Mouse (Mus musculus) myocyte (in vitro differentiated cells): ENCODE results near the gene Matn3. TPM values are rescaled to one million over a fixed set of nuclear protein-coding genes. Genes with fewer than 3 reads are reported as not detected.

Source experiments
- H3K27me3 ChIP-seq: one replicate; pipeline ENCODE4 v1.6.1; 2011; ENCODE audit not compliant: control insufficient read depth, insufficient read depth, insufficient read length
- H3K36me3 ChIP-seq: one replicate; pipeline ENCODE4 v1.6.1; 2011; ENCODE audit not compliant: control insufficient read depth, insufficient read depth
- H3K4me2 ChIP-seq: one replicate; pipeline ENCODE4 v1.6.1; 2011; ENCODE audit warnings: low read depth, control low read depth
- H3K4me3 ChIP-seq: one replicate; pipeline ENCODE4 v1.5.1; 2011; ENCODE audit warnings: mild to moderate bottlenecking, control low read depth, moderate library complexity
- H3K79me2 ChIP-seq: one replicate; pipeline ENCODE4 v1.6.1; 2011; ENCODE audit not compliant: control insufficient read depth, insufficient read depth
- H3ac ChIP-seq: one replicate; pipeline ENCODE4 v1.6.1; 2011; ENCODE audit not compliant: control insufficient read depth, insufficient read length
- CEBPB ChIP-seq: IDR thresholded peaks from 2 replicates; pipeline ENCODE4 v1.6.1; 2011; ENCODE audit warnings: mild to moderate bottlenecking, moderate library complexity; ENCODE audit not compliant: poor library complexity, insufficient read depth, severe bottlenecking
- E2F4 ChIP-seq: IDR thresholded peaks from one replicate; pipeline ENCODE4 v1.6.1; 2011; ENCODE audit warnings: mild to moderate bottlenecking, control low read depth, moderate library complexity; ENCODE audit not compliant: insufficient read depth
- MAX ChIP-seq: IDR thresholded peaks from one replicate; pipeline ENCODE4 v1.6.1; 2011; ENCODE audit warnings: low read depth, mild to moderate bottlenecking, control low read depth
- MYOD1 ChIP-seq, 3 experiments: IDR thresholded peaks; one replicate each; pipeline ENCODE4 v1.6.1; 2011; ENCODE audit warnings: control low read depth in 2 of 3, low read depth in 2 of 3, mild to moderate bottlenecking in 2 of 3, moderate library complexity in 1 of 3; ENCODE audit not compliant: insufficient read length in 2 of 3, control insufficient read depth in 1 of 3
- MYOG ChIP-seq, 3 experiments: IDR thresholded peaks; one replicate each; pipeline ENCODE4 v1.6.1; 2011; ENCODE audit warnings: control low read depth in 2 of 3, low read depth in 2 of 3, mild to moderate bottlenecking in 2 of 3; ENCODE audit not compliant: insufficient read length in 2 of 3, control insufficient read depth in 1 of 3, insufficient read depth in 1 of 3
- POLR2A ChIP-seq: IDR thresholded peaks from one replicate; pipeline ENCODE4 v1.6.1; 2011; ENCODE audit warnings: low read depth, mild to moderate bottlenecking, control low read depth, moderate library complexity; ENCODE audit not compliant: insufficient read length
- POLR2AphosphoS2 ChIP-seq: IDR thresholded peaks from one replicate; pipeline ENCODE4 v1.6.1; 2011; ENCODE audit warnings: low read depth, control low read depth; ENCODE audit not compliant: insufficient read length
- REST ChIP-seq: IDR thresholded peaks from one replicate; pipeline ENCODE4 v1.6.1; 2011; ENCODE audit warnings: mild to moderate bottlenecking, control low read depth, moderate library complexity; ENCODE audit not compliant: insufficient read depth, insufficient read length
- SRF ChIP-seq: IDR thresholded peaks from one replicate; pipeline ENCODE4 v1.6.1; 2011; ENCODE audit warnings: low read depth; ENCODE audit not compliant: control insufficient read depth, insufficient read length
- TCF12 ChIP-seq: IDR thresholded peaks from one replicate; pipeline ENCODE4 v1.6.1; 2011; ENCODE audit warnings: mild to moderate bottlenecking, control low read depth; ENCODE audit not compliant: poor library complexity, insufficient read depth, severe bottlenecking
- TCF3 ChIP-seq: IDR thresholded peaks from one replicate; pipeline ENCODE4 v1.6.1; 2011; ENCODE audit warnings: low read depth, control low read depth; ENCODE audit not compliant: insufficient read length
- USF1 ChIP-seq: IDR thresholded peaks from one replicate; pipeline ENCODE4 v1.6.1; 2011; ENCODE audit warnings: low read depth, mild to moderate bottlenecking, control low read depth, moderate library complexity
- polyA plus RNA-seq: library from polyadenylated mRNA; unstranded; fragments of >200 nt; fragmentation: generic; extraction: Trizol; gene quantifications from one replicate; pipeline ENCODE4 v1.2.1, GENCODE M21; 2012; ENCODE audit warnings: missing spikeins

Matn3 gene
- polyA plus RNA-seq, 1 experiment = 0.01 TPM

DNA sequence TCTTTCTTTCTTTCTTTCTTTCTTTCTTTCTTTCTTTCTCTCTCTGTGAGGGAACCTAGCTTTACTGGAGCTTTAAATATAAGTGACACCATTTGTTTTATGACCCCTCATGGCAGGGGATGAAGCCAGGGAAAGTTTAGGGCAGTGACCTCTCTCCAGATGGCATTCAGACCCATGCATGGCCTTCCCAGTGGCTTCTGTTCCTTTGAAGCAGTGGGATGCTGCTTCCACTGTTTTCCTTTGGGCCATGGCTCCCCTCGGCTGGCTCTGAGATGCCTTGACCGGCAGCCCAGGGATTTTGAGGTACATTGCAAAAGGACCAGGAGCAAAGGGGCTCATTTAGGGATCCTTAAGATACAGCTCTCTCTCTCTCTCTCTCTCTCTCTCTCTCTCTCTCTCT is 45.8 kb upstream of the Matn3 start:
- Histone ChIP-seq H3K27me3 (no peaks in the 10 kb centered on the region), H3K79me2 (no peaks in the 10 kb centered on the region), H3K36me3 (no peaks in the 10 kb centered on the region), H3K4me3 (peak overlapping the region; percentile 25), H3K4me2 (peak overlapping the region; percentile 63), H3ac (no peak overlapping the region)
- TF ChIP-seq POLR2AphosphoS2 = no peak
- TF ChIP-seq POLR2A = peak; percentile 3
- TF ChIP-seq MYOD1 (IDR thresholded peaks at IDR 0.05; ENCODE audit: control insufficient read depth in 1 of 3, insufficient read length in 2 of 3, low read depth in 2 of 3) = no peak

DNA sequence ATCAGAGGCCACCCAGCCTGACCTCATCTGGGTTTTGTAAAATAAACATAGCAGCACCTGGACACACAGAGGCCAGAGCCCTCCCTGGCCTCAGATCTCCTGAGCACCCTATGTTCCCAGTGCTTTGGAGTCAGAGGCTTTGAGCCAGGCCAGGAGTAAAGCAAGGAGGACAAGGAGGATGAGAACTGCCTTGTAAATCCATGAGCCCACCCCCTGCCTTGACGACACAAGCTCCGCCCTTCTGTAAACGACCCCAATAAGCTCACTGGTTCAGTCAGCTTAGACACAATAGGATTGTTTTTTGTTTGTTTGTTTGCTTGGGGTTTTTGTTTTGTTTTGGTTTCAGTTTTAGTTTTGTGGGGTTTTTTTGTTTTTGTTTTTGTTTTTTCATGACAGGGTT is 45.2 kb upstream of the Matn3 start:
- Histone ChIP-seq H3K4me2 (peak overlapping the region; percentile 63), H3K79me2 (no peaks in the 10 kb centered on the region), H3K4me3 (peak overlapping the region; percentile 25), H3K36me3 (no peaks in the 10 kb centered on the region), H3ac (no peak overlapping the region), H3K27me3 (no peaks in the 10 kb centered on the region)
- TF ChIP-seq USF1 = no peak

DNA sequence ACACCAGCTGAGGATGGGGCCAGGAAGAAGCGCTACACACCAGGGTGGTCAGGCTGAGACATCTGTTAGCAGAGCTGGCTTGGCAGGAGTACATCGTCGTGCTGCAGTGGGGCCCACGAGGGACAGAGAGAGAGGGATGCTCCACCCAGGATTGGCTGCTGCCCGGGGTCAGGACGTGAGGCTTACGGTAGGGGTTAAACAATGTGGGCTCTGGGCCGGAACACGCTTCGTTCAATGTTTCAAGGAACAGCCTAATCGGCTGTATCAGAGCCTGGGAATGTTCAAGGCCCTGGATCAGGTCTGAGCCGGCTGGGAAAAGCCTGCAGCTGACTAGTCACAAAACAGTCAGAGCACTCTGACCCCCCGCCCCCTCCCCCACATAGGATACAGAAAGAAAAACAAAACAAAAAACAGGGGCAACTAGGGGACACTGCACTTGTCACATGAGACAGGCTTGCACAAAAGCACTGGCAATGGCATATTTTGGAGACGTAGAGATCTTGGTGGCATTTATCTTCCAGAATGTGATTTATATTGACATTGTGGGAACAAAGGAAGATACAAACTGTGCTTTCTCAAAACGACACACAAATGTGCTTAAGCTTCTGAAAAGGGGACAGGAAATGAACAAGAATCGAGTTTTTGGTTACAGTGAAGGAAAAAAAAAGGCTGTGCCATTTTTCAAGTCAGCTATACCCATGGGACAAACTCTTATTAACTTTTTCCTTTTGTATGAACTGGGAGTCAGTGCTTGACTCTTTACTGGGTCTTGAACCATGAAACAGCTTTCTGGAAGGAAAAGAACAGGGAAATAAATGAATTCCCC is 34.7 kb upstream of the Matn3 start:
- no peak overlapping the region for H3K4me3 ChIP-seq
- TF ChIP-seq USF1 (no peak), POLR2AphosphoS2 (no peak), TCF3 (no peak), REST (no peak), SRF (no peak)
- no peak overlapping the region for H3ac ChIP-seq
- H3K36me3 ChIP-seq = no peaks in the 10 kb centered on the region
- no peak overlapping the region for H3K4me2 ChIP-seq
- no peaks in the 10 kb centered on the region for H3K79me2 ChIP-seq
- no peaks in the 10 kb centered on the region for H3K27me3 ChIP-seq

DNA sequence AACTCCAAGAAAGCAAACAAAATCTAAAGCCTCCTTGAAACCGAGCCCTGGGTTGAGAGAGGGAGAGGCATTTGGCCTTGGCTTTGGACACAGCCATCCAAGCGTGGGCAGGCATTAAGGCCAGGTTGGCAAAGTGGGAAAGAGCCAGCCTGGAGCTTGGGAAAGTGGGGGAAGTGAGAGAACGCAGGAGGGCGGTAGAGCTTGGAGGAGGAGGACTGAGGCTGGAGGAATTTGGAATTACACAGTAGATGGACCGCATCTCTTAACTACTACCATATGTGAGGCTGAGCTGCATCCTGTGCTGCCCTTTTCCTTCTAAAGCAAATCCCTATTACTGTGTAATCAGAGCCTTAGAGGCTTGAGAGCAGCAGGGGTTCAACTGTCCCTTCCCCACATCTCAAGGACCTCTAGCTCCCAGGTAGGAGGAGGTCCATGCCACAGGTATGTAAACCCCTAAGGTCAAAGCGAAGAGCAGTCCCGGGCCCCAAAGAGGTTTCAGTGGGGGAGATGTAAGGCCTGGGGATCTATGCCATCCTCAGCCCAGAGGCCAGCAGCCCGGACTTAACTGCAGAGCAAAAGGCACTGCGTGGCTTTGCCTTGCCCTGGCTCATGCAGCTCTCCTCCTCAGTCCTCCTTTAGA is 33.9 kb upstream of the Matn3 start:
- Histone ChIP-seq H3K27me3 (no peaks in the 10 kb centered on the region), H3ac (no peak overlapping the region), H3K4me3 (no peak overlapping the region), H3K79me2 (no peaks in the 10 kb centered on the region), H3K36me3 (no peaks in the 10 kb centered on the region), H3K4me2 (no peak overlapping the region)
- TF ChIP-seq USF1 (no peak), POLR2A (no peak), CEBPB (no peak), TCF12 (no peak), POLR2AphosphoS2 (no peak), SRF (no peak), MYOG (IDR thresholded peaks at IDR 0.05; ENCODE audit: control insufficient read depth in 1 of 3, insufficient read depth in 1 of 3, insufficient read length in 2 of 3, low read depth in 2 of 3) (no peak), REST (no peak), MYOD1 (IDR thresholded peaks at IDR 0.05; ENCODE audit: control insufficient read depth in 1 of 3, insufficient read length in 2 of 3, low read depth in 2 of 3) (no peak), E2F4 (no peak), MAX (no peak), TCF3 (no peak)

DNA sequence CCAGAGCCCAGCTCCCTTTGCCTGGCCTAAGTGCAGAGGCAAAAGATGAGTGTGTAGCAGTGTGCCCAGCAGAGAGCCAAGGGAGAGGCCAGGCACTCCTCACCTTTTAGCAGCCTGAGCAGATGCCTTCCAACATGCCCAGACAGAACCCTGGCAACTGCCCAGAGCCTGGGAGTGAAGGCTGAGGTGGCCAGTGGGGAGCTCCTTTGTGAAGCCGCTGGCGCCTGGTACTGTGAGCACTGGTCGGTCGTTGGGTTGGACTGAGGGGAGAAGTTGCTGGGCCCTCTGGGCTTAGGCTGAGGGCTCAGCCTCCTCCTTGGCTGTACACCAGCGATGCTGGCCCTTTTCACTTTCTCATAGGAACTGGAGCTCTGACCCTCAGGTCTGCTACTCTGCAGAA is 31.4 kb upstream of the Matn3 start:
- Histone ChIP-seq H3K4me2 (no peak overlapping the region), H3K36me3 (no peaks in the 10 kb centered on the region), H3ac (no peak overlapping the region), H3K4me3 (no peak overlapping the region), H3K79me2 (no peaks in the 10 kb centered on the region), H3K27me3 (no peaks in the 10 kb centered on the region)
- no peak for TF ChIP-seq MYOD1 (IDR thresholded peaks at IDR 0.05; ENCODE audit: control insufficient read depth in 1 of 3, insufficient read length in 2 of 3, low read depth in 2 of 3)
- no peak for TF ChIP-seq CEBPB
- TF ChIP-seq E2F4 = no peak
- TF ChIP-seq TCF12 = no peak
- TF ChIP-seq TCF3 = no peak
